8 mouse cellular contexts compared by ENCODE assay signal in genomic region chr12:76534233-76534632, GRCm38 (mm10). TPM values are rescaled to one million over a fixed set of nuclear protein-coding genes. Genes with fewer than 3 reads are reported as not detected.
DNase-seq lines count a peak whose midpoint lies in the region; ATAC-seq lines count a peak whose summit lies in the region.

No protein-coding gene starts in this region.

- peak overlapping the region; percentile 87 for H3K4me3 ChIP-seq in kidney, embryonic 15.5 days (replicated peaks)
- H3K4me3 ChIP-seq in hindbrain, embryonic 14.5 days (replicated peaks; ENCODE audit: low read length), result peak overlapping the region; percentile 44
- peak overlapping the region; percentile 61 for H3K4me3 ChIP-seq in midbrain, embryonic 14.5 days (replicated peaks; ENCODE audit: low read depth, low read length)

- H3K4me2 ChIP-seq in kidney, embryonic 15.5 days, result peak overlapping the region; percentile 93
- H3K4me2 ChIP-seq in hindbrain, embryonic 14.5 days (replicated peaks), result peak overlapping the region; percentile 91
- peak overlapping the region; percentile 96 for H3K4me2 ChIP-seq in midbrain, embryonic 14.5 days (ENCODE audit: low read length)

- H3K36me3 ChIP-seq in kidney, embryonic 15.5 days, result no peaks in the 10 kb centered on the region; the same call in 1 of the 2 replicates
- H3K36me3 ChIP-seq in hindbrain, embryonic 14.5 days (replicated peaks; ENCODE audit: control insufficient read depth, insufficient read depth), result no peaks in the 10 kb centered on the region
- H3K36me3 ChIP-seq in midbrain, embryonic 14.5 days (ENCODE audit: control insufficient read depth, insufficient read depth, low read length), result no peaks in the 10 kb centered on the region

- H3K4me1 ChIP-seq in kidney, embryonic 15.5 days, result peaks cover 73% of the 10 kb centered on the region
- peaks cover 13% of the 10 kb centered on the region for H3K4me1 ChIP-seq in hindbrain, embryonic 14.5 days (replicated peaks; ENCODE audit: control insufficient read depth, insufficient read depth, low read length)
- peaks cover 11% of the 10 kb centered on the region for H3K4me1 ChIP-seq in midbrain, embryonic 14.5 days (ENCODE audit: control insufficient read depth, insufficient read depth, low read length)

- H3K9me3 ChIP-seq in kidney, embryonic 15.5 days (replicated peaks), result no peaks in the 10 kb centered on the region
- no peaks in the 10 kb centered on the region for H3K9me3 ChIP-seq in hindbrain, embryonic 14.5 days (ENCODE audit: control insufficient read depth, low read length)
- no peaks in the 10 kb centered on the region for H3K9me3 ChIP-seq in midbrain, embryonic 14.5 days (ENCODE audit: control insufficient read depth, low read length)

- 5% methylated on average over 11 of the region's 11 CpGs for WGBS in kidney, embryonic 15.5 days
- under 1% methylated on average over 11 of the region's 11 CpGs for WGBS in hindbrain, embryonic 14.5 days
- WGBS in midbrain, embryonic 14.5 days, result 3% methylated on average over 11 of the region's 11 CpGs

- peak overlapping the region; percentile 95 for H3K27ac ChIP-seq in kidney, embryonic 15.5 days
- H3K27ac ChIP-seq in hindbrain, embryonic 14.5 days, result no peak overlapping the region
- H3K27ac ChIP-seq in midbrain, embryonic 14.5 days (replicated peaks; ENCODE audit: low read depth, low read length), result no peak overlapping the region

- H3K27me3 ChIP-seq in kidney, embryonic 15.5 days, result 0 out of 2 replicates have a peak, but pooled peaks cover 2% of the 10 kb centered on the region
- H3K27me3 ChIP-seq in hindbrain, embryonic 14.5 days (ENCODE audit: control insufficient read depth, insufficient read depth, low read length), result peaks cover 65% of the 10 kb centered on the region
- peaks cover 57% of the 10 kb centered on the region for H3K27me3 ChIP-seq in midbrain, embryonic 14.5 days (ENCODE audit: control insufficient read depth, insufficient read depth, low read length)

- peak overlapping the region; percentile 95 for H3K9ac ChIP-seq in kidney, embryonic 15.5 days
- peak overlapping the region; percentile 59; the same call in 1 of the 2 replicates for H3K9ac ChIP-seq in hindbrain, embryonic 14.5 days
- H3K9ac ChIP-seq in midbrain, embryonic 14.5 days (replicated peaks; ENCODE audit: low read length), result peak overlapping the region; percentile 49; the same call in 1 of the 2 replicates

- DNase-seq in kidney, postnatal 4 days, result no peak
- DNase-seq in ZHBTc4 (ENCODE audit: low read depth, low spot score), result peak; percentile 53
- no peak for DNase-seq in hindbrain, embryonic 14.5 days (ENCODE audit: low spot score)
- no peak for DNase-seq in midbrain, embryonic 14.5 days
- no peak for DNase-seq in adrenal gland, postnatal 4 days (ENCODE audit: low spot score in 2 of 2)
- no peak for DNase-seq in frontal cortex, adult 2 months (ENCODE audit: extremely low spot score in 1 of 2, low spot score in 1 of 2)
- DNase-seq in left cerebral cortex, postnatal 36 days (ENCODE audit: low spot score in 2 of 2), result no peak

- intact Hi-C loops in left cerebral cortex, postnatal 36 days (cut with DNase I), result no loop called here

- ATAC-seq in kidney, embryonic 15.5 days (replicated peaks; ENCODE audit: low FRiP score), result no peak
- ATAC-seq in hindbrain, embryonic 14.5 days (ENCODE audit: low FRiP score), result no peak
- no peak for ATAC-seq in midbrain, embryonic 14.5 days (ENCODE audit: low FRiP score, low TSS enrichment)

RNA-seq across cellular contexts. Expression of gene Plekhg3, which starts 3.5 kb away (rescaled TPM):
- polyA plus RNA-seq in kidney, embryonic 15.5 days (2015; fragmentation: Nextera tagmentation; extraction: Ambion mirVana), result 18.2 and 18.8 TPM in 2 replicates
- polyA plus RNA-seq in hindbrain, embryonic 14.5 days (2014; fragmentation: Nextera tagmentation; extraction: Ambion mirVana), result 1.3 and 1.6 TPM in 2 replicates
- polyA plus RNA-seq in midbrain, embryonic 14.5 days (2014; fragmentation: Nextera tagmentation; extraction: Ambion mirVana), result 0.20 and 1.1 TPM in 2 replicates
- total RNA-seq in adrenal gland, postnatal 4 days (2021), result 10 to 100 TPM; 21.0 to 29.2 TPM
- 11.6 and 12.6 TPM in 2 replicates for polyA plus RNA-seq in frontal cortex, adult 2 months (2012; rRNA removed)
- total RNA-seq in left cerebral cortex, postnatal 36 days (2021), result 10 to 100 TPM; 16.6 to 18.3 TPM
